Mouse (Mus musculus): ENCODE measurements around the gene Reps2. TPM values are rescaled to one million over a fixed set of nuclear protein-coding genes. Genes with fewer than 3 reads are reported as not detected.

The Reps2 gene
- polyA plus RNA-seq, 1 experiment from 2014 or later, result 3.1 TPM

GRCm38 (mm10) chrX:162407291-162407690, 236.2 kb downstream of the Reps2 start:
- Histone ChIP-seq H3K36me3 (ENCODE audit: control insufficient read depth, insufficient read depth, low read length) (no peaks in the 10 kb centered on the region), H3K27me3 (replicated peaks; ENCODE audit: control insufficient read depth, insufficient read depth, low read length) (peaks cover 21% of the 10 kb centered on the region; the same call in 1 of the 2 replicates), H3K4me3 (ENCODE audit: low read depth, low read length) (no peak overlapping the region), H3K27ac (replicated peaks; ENCODE audit: low read depth, low read length) (no peak overlapping the region), H3K4me2 (ENCODE audit: low read depth, low read length) (no peak overlapping the region), H3K9me3 (ENCODE audit: control insufficient read depth, low read length) (no peaks in the 10 kb centered on the region), H3K4me1 (ENCODE audit: control insufficient read depth, insufficient read depth, low read length) (no peaks in the 10 kb centered on the region), H3K9ac (ENCODE audit: low read depth, low read length) (no peak overlapping the region)
- no peak for DNase-seq (ENCODE audit: low spot score)
- WGBS, result 95% methylated on average over 4 of the region's 4 CpGs
- no peak for ATAC-seq (ENCODE audit: low read depth)

GRCm38 (mm10) chrX:162402487-162402886, 241.0 kb downstream of the Reps2 start:
- H3K4me2 ChIP-seq (ENCODE audit: low read depth, low read length), result no peak overlapping the region
- H3K27ac ChIP-seq (replicated peaks; ENCODE audit: low read depth, low read length), result no peak overlapping the region
- peaks cover 9% of the 10 kb centered on the region; the same call in 1 of the 2 replicates for H3K27me3 ChIP-seq (replicated peaks; ENCODE audit: control insufficient read depth, insufficient read depth, low read length)
- H3K9ac ChIP-seq (ENCODE audit: low read depth, low read length), result no peak overlapping the region
- H3K4me1 ChIP-seq (ENCODE audit: control insufficient read depth, insufficient read depth, low read length), result no peaks in the 10 kb centered on the region
- DNase-seq (ENCODE audit: low spot score) (no peak), ATAC-seq (ENCODE audit: low read depth) (no peak)
- H3K36me3 ChIP-seq (ENCODE audit: control insufficient read depth, insufficient read depth, low read length), result no peaks in the 10 kb centered on the region
- 53% methylated on average over 3 of the region's 3 CpGs for WGBS
- H3K4me3 ChIP-seq (ENCODE audit: low read depth, low read length), result no peak overlapping the region
- H3K9me3 ChIP-seq (ENCODE audit: control insufficient read depth, low read length), result no peaks in the 10 kb centered on the region

GRCm38 (mm10) chrX:162380730-162381129, 262.7 kb downstream of the Reps2 start:
- DNase-seq (ENCODE audit: low spot score) (no peak), ATAC-seq (ENCODE audit: low read depth) (no peak)
- H3K27ac ChIP-seq (replicated peaks; ENCODE audit: low read depth, low read length), result no peak overlapping the region
- no peaks in the 10 kb centered on the region for H3K9me3 ChIP-seq (ENCODE audit: control insufficient read depth, low read length)
- no peak overlapping the region for H3K9ac ChIP-seq (ENCODE audit: low read depth, low read length)
- 90% methylated on average over 1 of the region's 1 CpGs for WGBS
- peaks cover 4% of the 10 kb centered on the region; the same call in 1 of the 2 replicates for H3K27me3 ChIP-seq (replicated peaks; ENCODE audit: control insufficient read depth, insufficient read depth, low read length)
- no peaks in the 10 kb centered on the region for H3K36me3 ChIP-seq (ENCODE audit: control insufficient read depth, insufficient read depth, low read length)
- H3K4me3 ChIP-seq (ENCODE audit: low read depth, low read length), result no peak overlapping the region
- no peaks in the 10 kb centered on the region for H3K4me1 ChIP-seq (ENCODE audit: control insufficient read depth, insufficient read depth, low read length)
- H3K4me2 ChIP-seq (ENCODE audit: low read depth, low read length), result no peak overlapping the region

GRCm38 (mm10) chrX:162363206-162363605, 280.2 kb downstream of the Reps2 start:
- 54% methylated on average over 2 of the region's 2 CpGs for WGBS
- Histone ChIP-seq H3K4me2 (ENCODE audit: low read depth, low read length) (no peak overlapping the region), H3K4me3 (ENCODE audit: low read depth, low read length) (no peak overlapping the region), H3K9me3 (ENCODE audit: control insufficient read depth, low read length) (no peaks in the 10 kb centered on the region), H3K36me3 (ENCODE audit: control insufficient read depth, insufficient read depth, low read length) (no peaks in the 10 kb centered on the region), H3K27ac (replicated peaks; ENCODE audit: low read depth, low read length) (no peak overlapping the region), H3K27me3 (replicated peaks; ENCODE audit: control insufficient read depth, insufficient read depth, low read length) (peaks cover 17% of the 10 kb centered on the region; the same call in 1 of the 2 replicates), H3K4me1 (ENCODE audit: control insufficient read depth, insufficient read depth, low read length) (no peaks in the 10 kb centered on the region), H3K9ac (ENCODE audit: low read depth, low read length) (no peak overlapping the region)
- DNase-seq (ENCODE audit: low spot score) (peak; percentile 9), ATAC-seq (ENCODE audit: low read depth) (no peak)

Other genes with a start within 250 kb of the Reps2 start
- gene Rbbp7, start 116.8 kb upstream of the Reps2 start, polyA plus RNA-seq (2014; fragmentation: Nextera tagmentation; extraction: Ambion mirVana), result 471 and 515 TPM in 2 replicates
- 11.9 and 13.0 TPM in 2 replicates for gene Txlng, start 185.8 kb upstream of the Reps2 start, polyA plus RNA-seq (2014; fragmentation: Nextera tagmentation; extraction: Ambion mirVana)
- 50.3 and 51.4 TPM in 2 replicates for gene Syap1, start 244.8 kb upstream of the Reps2 start, polyA plus RNA-seq (2014; fragmentation: Nextera tagmentation; extraction: Ambion mirVana)